ENCODE assay signal across 8 mouse cellular contexts in the genomic region with DNA sequence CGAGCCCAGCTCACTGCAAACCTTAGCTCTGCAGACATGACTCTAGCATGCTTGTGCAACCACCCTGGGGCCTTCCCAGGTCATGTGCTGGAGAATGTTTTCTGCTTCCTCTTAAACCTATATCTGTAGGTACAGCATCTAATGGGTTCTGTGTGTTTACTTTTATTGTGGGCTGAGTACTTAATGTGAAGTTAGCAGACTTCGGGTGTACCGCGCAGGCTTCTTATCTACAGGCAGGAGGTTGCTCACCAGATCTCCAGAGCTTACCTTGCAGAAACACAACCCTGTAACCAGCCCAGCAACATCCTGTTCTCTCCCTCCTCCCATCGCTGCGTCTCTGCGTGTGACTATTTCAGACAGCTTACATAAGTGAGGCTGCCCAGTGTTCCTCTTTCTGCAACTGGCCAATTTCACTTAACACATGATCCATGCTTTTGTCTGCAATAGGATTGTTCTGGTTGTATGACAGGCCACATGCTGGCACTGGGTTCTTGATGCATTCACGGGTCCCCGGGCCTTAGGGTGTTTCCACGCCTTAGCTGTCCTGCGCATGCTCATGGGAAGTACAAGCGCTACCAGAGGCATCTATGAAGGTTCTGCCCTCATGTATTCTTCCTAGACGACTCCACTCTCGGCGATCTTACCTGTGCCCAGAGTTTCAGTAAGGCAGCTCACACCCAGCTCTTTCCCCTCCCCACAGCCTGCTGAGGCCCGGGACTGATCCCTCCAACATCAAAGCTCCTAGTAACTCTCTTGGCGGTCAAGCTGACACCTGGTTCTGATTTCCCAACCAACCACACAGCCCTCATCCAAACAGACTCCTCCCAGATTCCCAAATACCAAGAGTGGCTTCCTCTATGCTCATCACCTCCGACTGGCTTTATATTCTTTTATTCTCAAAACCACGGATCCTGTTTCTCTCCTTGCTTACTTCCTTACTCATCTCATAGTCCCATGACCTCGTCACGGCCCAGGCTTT.
A peak's percentile ranks its signal among the peaks of the same experiment; 100 is the strongest.
DNase-seq lines count a peak whose midpoint lies in the region; ATAC-seq and TF ChIP-seq lines count a peak whose summit lies in the region.

No protein-coding gene starts in this region.

- no peaks in the 10 kb centered on the region for H3K9me3 ChIP-seq in lung, embryonic 15.5 days

- 59% methylated on average over 21 of the region's 21 CpGs for WGBS in lung, embryonic 15.5 days
- 60% methylated on average over 21 of the region's 21 CpGs for WGBS in lung, adult 2 months

- no peak overlapping the region for H3K4me2 ChIP-seq in lung, embryonic 15.5 days

- ATAC-seq in lung, embryonic 15.5 days (ENCODE audit: borderline replicate concordance, extremely low read depth, low FRiP score, low TSS enrichment): peak; percentile 25; the same call in 1 of the 2 replicates

- no peaks in the 10 kb centered on the region for H3K27me3 ChIP-seq in lung, embryonic 15.5 days

- no peak overlapping the region for H3K4me3 ChIP-seq in lung, embryonic 15.5 days
- H3K4me3 ChIP-seq in lung, adult 2 months (replicated peaks; ENCODE audit: extremely low read depth, low read depth, low read length): no peak overlapping the region
- no peak overlapping the region for H3K4me3 ChIP-seq in cortical plate, adult 2 months (ENCODE audit: insufficient read depth, low read length)

- no peak for DNase-seq in lung, adult 2 months
- DNase-seq in liver: peak; percentile 40
- DNase-seq in spleen, postnatal 36 days (ENCODE audit: low spot score in 2 of 2): peak; percentile 42 to 48
- no peak for DNase-seq in gastrocnemius, postnatal 25 days
- DNase-seq in neural tube, embryonic 10.5 days (ENCODE audit: extremely low spot score, low spot score): no peak
- no peak for DNase-seq in layer of hippocampus, postnatal 25 days (ENCODE audit: extremely low spot score in 1 of 2, low spot score in 1 of 2)

- no peaks in the 10 kb centered on the region for H3K36me3 ChIP-seq in lung, embryonic 15.5 days

- no peak for TF ChIP-seq CTCF in lung, adult 2 months (IDR thresholded peaks at IDR 0.05; ENCODE audit: insufficient read depth, low read length)
- TF ChIP-seq CTCF in cortical plate, adult 2 months (IDR thresholded peaks at IDR 0.05; ENCODE audit: extremely low read depth, insufficient read depth, low read length): no peak

- no peak overlapping the region for H3K9ac ChIP-seq in lung, embryonic 15.5 days

- H3K4me1 ChIP-seq in lung, embryonic 15.5 days: peaks cover 3% of the 10 kb centered on the region; the same call in 1 of the 2 replicates
- peaks cover 8% of the 10 kb centered on the region for H3K4me1 ChIP-seq in lung, adult 2 months (ENCODE audit: control insufficient read depth, insufficient read depth, low read length)
- H3K4me1 ChIP-seq in cortical plate, adult 2 months (ENCODE audit: control insufficient read depth, insufficient read depth, low read length): peaks cover 13% of the 10 kb centered on the region

- 0 out of 2 replicates have a peak overlapping the region, but pooled peaks have one; percentile 8 for H3K27ac ChIP-seq in lung, embryonic 15.5 days
- peak overlapping the region; percentile 63 for H3K27ac ChIP-seq in cortical plate, adult 2 months (ENCODE audit: insufficient read depth, low read length)

- TF ChIP-seq POLR2A in lung, adult 2 months (IDR thresholded peaks at IDR 0.05; ENCODE audit: borderline replicate concordance, extremely low read depth, low read depth, low read length): no peak
- no peak for TF ChIP-seq POLR2A in cortical plate, adult 2 months (IDR thresholded peaks at IDR 0.05; ENCODE audit: extremely low read depth, insufficient read depth, low read length)

Comparison
In these comparisons a context has a peak if more than half of its experiments do, and no peak if none do; other contexts are left out.
1. DNase-seq: peak in liver (single experiment) and spleen, postnatal 36 days (2 of 2); none in lung, adult 2 months (single experiment), gastrocnemius, postnatal 25 days (single experiment), neural tube, embryonic 10.5 days (single experiment) and layer of hippocampus, postnatal 25 days (0 of 2).